Mouse (Mus musculus) 3134 (cell line): ENCODE measurements at regions not wholly inside any gene's neighbourhood (a gene's known extent, or its start where the extent isn't known, plus 50 kb on each side); places are given as distances from the start of the nearest gene placed in this dataset.
"Not testable (repeated sequence)": the region's sequence is repeated elsewhere in the genome, so short reads cannot be mapped to it uniquely, and the experiment has no call there.

Experiments used
- DNase-seq: peaks from one replicate; pipeline ENCODE4 v3.0.0-alpha.2; 2011; ENCODE audit warnings: low spot score; ENCODE audit not compliant: insufficient read length; ENCODE audit errors: extremely low read depth

DNA sequence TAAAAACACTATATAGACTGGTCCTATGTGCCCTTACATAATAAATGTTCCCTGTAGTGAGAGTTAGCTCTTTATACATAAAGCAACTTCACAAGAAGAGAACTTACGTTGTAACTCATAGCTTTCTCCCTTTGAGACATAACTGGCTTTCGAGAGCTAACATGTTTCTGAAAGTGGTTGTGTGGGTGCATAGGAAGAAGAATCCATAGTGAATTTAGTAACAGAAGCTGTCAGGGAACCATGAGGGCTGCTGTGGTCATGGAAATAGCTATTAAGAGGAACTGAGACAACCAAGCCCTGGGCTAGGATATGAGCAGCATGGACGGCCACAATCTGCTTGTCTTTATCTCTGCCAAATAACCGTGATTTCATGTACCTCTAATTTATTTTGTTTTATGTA is 1105.7 kb downstream of the A830018L16Rik start:
- no peak for DNase-seq

DNA sequence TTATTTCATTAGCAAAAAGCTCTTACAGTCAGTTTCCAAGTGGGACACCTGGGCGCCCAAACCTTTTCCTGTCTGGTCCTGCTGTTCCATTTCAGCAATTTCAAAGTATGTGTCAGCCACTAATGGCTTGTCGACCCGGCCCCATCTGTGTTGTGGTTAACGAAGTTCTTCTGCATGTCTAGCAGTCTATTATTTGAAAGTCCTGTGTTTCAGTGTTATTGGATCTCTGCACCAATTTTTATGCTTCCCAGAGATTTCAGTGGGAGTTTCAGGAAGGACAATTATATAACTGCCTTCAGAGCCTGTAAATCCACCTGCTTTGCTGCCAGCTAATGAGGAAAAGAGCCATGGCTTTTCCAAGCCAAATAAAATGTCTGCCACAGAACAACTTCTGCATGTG is 1142.0 kb downstream of the A830018L16Rik start:
- no peak for DNase-seq

DNA sequence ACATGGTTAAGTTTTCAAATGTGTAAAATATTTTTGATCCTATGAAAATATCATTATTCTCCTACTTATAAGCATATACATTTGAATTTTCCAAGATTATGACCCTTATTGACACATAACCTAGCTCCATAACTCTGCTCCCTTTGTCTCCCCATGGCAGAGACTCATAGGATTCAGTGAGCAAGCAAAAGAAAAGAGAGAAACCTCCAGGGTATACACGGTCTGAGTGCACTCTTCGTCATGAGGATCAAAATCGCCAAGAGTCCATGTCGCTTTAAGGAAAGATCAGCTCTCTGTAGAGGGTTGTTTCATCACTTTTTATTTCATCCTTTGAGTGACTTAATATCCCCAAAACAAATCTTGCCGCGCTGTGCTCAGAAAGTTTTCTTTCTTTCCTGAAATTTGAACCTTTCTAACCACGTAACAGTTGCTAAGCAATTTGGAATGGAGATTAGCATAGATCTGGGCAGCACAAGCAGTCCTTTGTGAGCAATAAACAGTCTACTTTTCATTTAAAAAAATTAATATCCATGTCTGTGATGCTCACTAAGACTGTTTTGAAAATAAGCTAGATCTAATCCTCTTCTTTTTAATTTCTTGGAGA is 1158.0 kb downstream of the A830018L16Rik start:
- no peak for DNase-seq

DNA sequence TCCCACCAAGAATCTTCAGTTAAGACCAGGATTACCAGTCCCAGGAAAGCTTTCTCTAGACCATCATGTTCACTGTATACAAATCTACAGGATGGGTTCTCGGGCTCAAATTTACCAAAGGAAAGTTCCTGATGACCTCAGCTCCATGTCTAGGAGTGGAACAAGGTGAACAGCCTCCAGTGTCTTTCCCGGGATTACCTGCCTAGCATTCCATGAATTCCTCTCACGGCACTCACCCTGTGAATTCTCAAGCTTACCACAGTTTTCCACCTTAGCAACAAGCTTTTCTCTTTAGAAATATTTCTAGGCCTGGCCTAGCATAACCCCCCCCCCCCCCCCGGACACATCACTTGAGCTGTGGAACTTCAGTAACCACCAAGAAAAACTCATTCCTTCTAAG is 1158.9 kb downstream of the A830018L16Rik start:
- DNase-seq: no peak

DNA sequence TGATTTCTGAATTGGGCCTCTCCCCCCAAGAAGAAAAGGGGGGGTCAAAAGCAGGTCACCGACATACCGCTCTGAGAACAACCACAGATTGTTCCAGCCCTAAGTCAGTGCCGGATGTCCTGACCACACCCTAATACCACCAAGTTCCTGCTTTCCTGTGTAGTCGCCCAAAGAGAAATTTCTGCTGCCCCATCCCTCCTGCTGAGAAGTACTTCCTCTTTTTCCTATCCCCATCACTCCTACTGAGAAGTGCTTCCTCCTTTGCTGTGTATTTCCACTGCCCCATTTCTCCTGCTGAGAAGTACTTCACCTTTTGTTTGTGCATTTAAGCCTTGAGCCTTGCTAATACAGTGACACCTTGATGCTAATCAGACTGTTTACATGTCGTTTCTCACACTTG is 1160.4 kb downstream of the A830018L16Rik start:
- DNase-seq: no peak

DNA sequence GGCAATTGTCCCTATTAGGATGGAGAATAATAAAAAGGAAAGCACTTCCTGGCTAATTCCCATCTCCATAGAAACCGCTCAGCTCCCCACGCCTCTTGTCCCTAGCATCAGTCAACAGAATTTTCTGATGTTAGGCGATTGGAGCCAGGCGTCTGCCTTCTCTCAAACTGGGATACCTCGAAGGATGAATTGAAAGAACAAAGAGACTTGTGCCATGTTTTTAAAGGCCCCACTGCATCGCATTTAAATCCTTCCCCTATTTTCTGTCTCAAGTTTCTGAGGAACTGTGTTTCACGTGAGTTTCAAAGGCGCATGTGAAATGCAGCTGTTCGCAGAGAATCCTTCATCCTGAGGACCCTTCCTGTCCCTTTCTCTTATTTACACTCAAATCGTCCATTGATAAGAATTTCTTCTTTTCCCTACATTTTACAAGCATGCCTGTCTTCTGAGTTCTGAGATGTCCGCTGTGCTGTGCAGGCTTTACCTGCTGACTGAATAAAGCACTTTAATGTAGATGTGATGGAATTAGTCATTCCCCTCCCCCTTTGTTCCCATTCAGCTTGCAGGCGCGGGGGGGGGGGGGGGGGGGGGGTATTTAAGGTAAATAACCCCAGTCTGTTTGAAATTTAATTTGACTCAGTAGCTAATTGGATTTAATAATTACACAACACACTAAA is 1163.3 kb downstream of the A830018L16Rik start:
- no peak for DNase-seq

DNA sequence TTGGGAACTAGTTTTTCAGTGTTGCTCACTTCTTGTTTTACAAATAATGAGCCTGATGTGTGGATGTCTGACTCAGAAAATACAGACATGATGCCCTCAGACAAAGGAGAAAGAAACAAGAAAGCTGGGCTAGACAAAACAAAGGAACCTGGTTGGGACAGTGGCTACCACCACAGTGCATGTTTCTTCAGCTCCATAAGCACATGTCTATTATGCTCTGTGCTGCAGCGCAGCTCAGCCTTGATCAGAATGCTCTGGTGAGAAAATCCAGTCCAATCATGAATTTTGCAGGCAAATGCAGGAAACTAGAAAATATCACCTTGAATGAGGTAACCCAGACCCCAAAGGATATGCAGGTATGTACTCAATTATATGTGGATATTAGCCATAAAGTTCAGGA is 1164.1 kb downstream of the A830018L16Rik start:
- no peak for DNase-seq

DNA sequence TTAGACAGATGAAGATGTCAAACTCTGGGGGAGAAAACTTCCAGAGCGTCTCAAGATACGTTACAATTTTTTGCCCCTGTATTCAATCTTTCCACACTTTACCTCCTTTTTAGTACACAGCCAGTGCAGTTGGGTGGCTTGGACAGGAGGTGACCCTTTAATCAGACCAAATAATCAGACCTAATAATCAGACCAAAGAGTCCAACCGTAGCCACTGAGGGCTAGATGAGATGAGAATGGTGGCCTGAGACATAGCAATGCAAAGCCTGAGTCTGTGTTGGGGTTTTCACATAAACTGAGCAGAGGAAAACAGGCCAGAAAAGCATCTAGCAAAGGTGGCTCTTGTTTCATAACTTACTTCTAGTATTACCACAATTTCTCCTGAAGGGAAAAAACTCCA is 1169.1 kb downstream of the A830018L16Rik start:
- no peak for DNase-seq

DNA sequence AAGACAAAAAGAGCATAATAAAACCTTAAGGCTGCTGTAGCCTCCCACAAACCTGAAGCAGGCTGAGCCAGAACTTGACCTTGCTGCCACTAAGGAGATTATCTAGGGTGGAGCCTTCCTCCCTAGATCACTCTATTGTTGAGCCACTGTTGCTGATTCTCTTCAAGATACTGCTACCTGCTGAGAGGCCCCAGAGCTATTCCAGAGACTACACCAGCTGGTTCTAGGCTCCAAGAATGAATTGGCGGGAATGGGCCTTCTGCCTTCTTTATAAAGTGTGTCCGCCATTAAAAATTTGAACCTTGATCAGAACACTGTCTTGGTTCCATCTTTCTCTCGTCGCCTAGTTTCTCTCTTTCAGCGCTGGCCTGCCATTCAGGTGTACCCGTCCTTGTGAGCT is 1173.1 kb downstream of the A830018L16Rik start:
- not testable (repeated sequence) for DNase-seq

DNA sequence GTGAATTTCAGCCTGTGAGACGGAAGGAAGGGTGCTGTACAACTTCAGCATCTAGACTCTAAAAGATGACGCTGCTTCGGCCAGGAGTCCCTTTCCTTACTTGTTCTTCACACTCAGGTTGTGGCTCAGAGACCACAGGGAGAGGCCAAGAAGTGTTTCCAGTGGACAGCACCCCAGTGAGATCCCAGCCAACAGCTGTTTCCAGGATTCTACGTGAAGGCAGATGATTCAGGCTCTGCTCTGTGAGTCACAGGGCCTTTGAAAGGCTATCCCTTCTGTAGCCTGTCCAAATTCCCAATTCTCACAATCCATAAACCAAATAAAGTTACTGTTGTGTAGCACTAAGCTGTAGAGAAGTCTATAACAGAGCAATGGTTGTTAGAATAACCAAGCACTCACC is 1198.2 kb downstream of the A830018L16Rik start:
- DNase-seq: peak; percentile 16

DNA sequence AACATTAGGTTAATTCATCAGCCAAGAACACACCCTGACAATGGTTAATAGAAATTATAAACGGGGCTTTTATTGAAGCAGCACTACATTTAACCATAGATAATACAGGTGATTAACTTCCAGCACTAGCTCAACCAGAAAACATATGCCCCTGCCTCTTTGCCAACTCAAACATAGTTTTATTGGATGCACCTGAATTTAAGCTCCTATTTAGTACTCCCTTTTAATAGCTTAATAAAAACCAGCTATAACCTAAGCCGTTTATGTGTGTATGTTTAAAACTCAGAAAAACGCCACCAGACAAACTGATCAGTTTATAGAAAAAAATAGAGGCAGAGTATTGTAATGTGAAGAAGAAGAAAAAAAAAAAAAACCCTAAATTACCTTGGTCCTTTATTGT is 1201.4 kb downstream of the A830018L16Rik start:
- no peak for DNase-seq

DNA sequence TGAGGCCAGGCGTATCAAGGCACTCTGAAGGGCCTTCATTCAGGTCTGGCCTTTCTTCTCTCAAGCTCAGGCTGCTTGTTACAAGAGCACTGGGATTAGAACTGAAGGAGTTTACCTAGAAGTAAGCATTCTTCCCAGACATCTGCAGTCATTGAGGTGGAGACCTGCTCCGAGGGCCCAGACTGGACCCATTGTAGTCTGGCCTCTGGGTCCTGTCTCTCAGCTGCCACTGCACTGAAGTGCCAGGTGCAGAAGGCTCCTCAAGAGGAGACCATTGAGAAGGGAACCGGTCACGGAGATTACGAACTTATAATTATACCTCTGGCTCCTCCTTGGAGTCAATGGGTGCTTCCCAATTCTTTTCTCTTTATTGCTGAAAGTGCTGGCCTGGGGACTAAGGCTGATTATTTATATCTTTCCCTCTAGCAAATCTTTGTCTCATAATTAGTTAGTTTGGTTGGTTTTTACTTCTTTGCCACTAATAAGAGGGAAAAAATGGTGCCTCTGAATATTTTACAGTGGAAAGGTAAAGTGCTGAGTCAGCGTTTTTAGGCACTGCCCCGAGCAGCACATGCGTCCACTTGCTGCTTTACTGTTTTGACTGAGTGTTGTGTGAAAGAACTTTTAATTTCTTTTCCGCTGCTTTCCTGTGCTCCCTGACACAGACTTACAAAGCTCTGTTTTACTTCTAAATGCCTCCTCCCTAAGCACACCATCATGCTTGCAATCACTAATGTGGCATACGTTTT is 1202.0 kb downstream of the A830018L16Rik start:
- no peak for DNase-seq

DNA sequence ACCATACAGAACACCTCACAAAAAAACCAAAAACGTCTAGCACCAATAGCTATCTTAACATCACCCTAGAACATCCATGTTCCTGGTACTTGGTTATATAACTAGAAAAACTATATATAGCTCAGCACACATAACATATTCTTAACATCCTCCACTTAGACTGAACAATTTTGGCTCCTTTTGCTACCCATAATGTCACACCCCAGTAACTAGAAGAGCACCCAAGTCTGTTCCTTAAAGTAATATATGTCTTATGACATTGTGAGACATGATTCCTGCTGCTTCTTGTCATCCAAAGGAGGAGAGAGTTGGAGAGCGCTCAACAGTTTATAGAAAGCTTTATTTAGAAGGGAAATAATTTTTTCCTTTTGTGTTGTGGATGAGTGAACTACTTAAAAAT is 1206.1 kb downstream of the A830018L16Rik start:
- no peak for DNase-seq

DNA sequence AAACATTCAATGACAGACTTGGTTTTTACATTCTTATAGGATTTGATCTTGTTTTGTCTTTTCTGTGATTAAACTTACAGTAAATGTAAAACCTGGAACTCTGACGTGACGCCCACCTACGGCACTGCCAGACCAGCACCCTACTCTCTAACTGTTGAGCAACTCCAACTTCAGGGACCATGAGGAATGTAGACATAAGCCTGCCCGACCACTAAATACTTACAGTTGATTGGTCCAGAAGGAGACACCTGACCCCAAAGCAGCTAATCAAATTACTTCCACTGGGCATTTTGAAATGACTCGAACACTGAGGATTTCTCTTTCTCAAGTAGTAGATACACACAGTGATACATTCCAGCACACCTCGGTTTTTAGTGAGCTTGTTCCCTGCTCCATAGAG is 1206.9 kb downstream of the A830018L16Rik start:
- DNase-seq: peak; percentile 44

DNA sequence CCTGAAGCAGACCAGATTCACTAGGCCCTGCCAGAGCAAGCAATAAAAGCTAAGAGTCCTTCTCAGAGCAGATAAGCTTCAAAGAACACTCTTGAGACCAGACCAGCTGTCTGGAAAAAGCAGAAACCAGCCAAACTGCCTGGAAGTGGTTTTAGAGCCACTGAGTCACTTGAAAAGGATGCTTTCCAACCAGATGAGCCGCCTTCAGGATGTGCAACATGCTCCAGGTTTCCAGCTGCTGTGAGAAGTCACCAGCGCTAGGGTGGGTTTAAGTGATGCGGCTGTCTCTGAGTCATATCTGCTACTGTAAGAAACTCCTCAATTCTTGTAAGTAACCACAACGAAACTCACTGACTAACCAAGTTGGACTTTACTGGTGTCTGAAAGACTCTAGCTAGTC is 1209.3 kb downstream of the A830018L16Rik start:
- DNase-seq: peak; percentile 58

DNA sequence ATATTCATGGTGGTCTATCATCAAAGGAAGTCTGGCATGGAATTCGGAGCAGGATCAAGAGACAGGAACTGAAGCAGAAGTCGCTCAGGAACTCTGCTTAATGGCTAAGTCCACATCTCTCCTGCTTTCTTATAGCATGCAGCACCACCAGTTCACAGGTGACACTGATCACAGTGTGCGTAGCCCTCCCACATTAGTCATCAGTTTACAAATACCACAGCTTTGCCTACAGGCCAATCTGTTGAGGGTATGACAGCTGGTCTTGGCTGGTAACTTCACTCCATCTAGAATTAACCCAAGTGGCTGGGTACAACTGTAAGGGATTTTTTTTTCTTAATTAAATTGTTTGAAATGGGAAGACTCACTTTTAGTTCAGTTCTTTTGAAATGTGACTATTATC is 1219.1 kb downstream of the A830018L16Rik start:
- no peak for DNase-seq

DNA sequence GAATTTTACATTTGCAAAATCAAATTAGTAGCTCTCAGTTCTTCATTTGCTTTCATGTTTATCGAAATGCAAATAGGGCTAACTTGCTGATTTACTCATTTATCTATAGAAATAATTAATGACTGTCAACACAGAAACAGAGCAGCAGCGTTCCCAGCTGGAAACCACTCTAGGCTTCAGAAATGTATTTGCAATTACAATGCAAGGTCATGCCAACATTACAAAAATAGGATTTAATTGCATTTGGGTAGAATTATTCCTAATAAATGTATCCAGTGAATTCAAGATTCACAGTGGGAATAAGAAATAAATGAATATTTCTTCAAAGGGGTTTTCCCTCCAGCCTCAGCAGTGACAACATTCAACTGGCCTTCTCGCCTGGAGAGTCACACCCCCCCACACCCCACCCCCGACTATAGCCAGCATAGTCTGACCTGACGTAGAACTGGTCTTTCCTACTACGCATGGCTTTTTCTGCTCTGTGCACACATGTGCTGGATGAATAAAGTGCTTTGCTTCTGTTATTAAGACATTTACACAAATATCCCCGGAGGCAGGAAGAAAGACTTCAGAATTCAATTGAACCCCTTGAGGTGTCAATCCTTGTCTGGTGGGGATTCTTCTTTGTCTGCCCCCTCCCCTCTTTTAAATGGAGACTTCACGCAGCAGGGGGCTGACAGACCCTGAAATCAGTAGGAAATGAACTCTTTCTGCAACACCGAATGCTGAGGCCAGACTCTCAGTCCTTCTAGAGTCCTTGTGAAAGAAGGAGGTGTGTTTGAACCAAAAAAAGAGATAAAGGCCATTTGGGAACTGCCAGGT is 1222.6 kb downstream of the A830018L16Rik start:
- DNase-seq: no peak

DNA sequence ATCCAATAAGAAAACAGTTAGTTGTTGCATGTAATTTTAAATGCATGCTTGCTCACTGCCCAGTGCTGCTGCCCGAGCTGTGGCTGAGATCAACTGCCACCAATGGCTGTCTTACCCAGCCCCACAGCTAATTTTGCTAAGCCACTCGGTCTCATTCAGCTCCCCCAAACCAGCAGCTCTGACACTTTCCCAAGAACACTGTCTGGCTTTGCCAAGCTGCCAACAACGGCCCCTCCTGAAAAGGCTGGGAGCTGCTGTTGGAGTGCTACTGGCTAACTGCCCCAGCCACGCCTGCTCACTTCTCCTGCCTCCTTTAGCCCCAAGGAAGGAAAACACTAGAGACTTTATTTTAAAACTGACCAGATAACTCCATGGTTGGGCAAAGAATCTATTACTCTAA is 1227.1 kb downstream of the A830018L16Rik start:
- DNase-seq: no peak
